Mouse (Mus musculus) embryonic facial prominence, embryonic 10.5 days (tissue): Measurements from ENCODE around the gene Rabgef1. TPM values are rescaled to one million over a fixed set of nuclear protein-coding genes. Genes with fewer than 3 reads are reported as not detected.

Source experiments
- DNase-seq: peaks from one replicate; pipeline ENCODE4 v3.0.0-alpha.2; 2017; ENCODE audit warnings: low spot score
- H3K27ac ChIP-seq: fragments of 300-500 bp; sonication (generic); replicated peaks from 2 replicates; pipeline ENCODE4 v1.5.1; 2016; ENCODE audit warnings: mild to moderate bottlenecking
- H3K27me3 ChIP-seq: fragments of 300-500 bp; sonication (generic); replicated peaks from 2 replicates; pipeline ENCODE4 v1.6.1; 2016; ENCODE audit warnings: low read depth, mild to moderate bottlenecking; ENCODE audit not compliant: poor library complexity, severe bottlenecking
- H3K36me3 ChIP-seq: fragments of 300-500 bp; sonication (generic); replicated peaks from 2 replicates; pipeline ENCODE4 v1.6.1; 2016; ENCODE audit warnings: mild to moderate bottlenecking, moderate library complexity
- H3K4me1 ChIP-seq: fragments of 300-500 bp; sonication (generic); 2 replicates; pipeline ENCODE4 v1.6.1; 2016
- H3K4me3 ChIP-seq: fragments of 300-500 bp; sonication (generic); 2 replicates; pipeline ENCODE4 v1.5.1; 2016; ENCODE audit warnings: mild to moderate bottlenecking, moderate library complexity
- H3K9me3 ChIP-seq: fragments of 300-500 bp; sonication (generic); 2 replicates; pipeline ENCODE4 v1.6.1; 2016; ENCODE audit warnings: mild to moderate bottlenecking
- WGBS: fragments of 180-500 bp; shearing (Covaris S2); methylation state at CpG from one replicate; pipeline ENCODE4 v1.1.7; 2016; 5-methylcytosine and 5-hydroxymethylcytosine counted together
- polyA plus RNA-seq: library from polyadenylated mRNA; unstranded; fragments of >200 nt; fragmentation: Nextera tagmentation; extraction: Ambion mirVana; gene quantifications from 2 replicates; pipeline ENCODE4 v1.2.1, GENCODE M21; 2016

Rabgef1 gene
- polyA plus RNA-seq, 1 experiment from 2014 or later: 26.2 TPM

GRCm38 (mm10) chr5:130197981-130198380 lies 26.4 kb downstream of the Rabgef1 start:
- peaks cover 82% of the 10 kb centered on the region for H3K36me3 ChIP-seq
- 95% methylated on average over 7 of the region's 7 CpGs for WGBS
- H3K27me3 ChIP-seq: no peaks in the 10 kb centered on the region
- no peaks in the 10 kb centered on the region for H3K9me3 ChIP-seq
- H3K4me1 ChIP-seq: peaks cover 4% of the 10 kb centered on the region; the same call in 1 of the 2 replicates
- no peak for DNase-seq
- no peak overlapping the region for H3K27ac ChIP-seq
- H3K4me3 ChIP-seq: no peak overlapping the region

GRCm38 (mm10) chr5:130200233-130201029 lies 28.8 kb downstream of the Rabgef1 start:
- 90% methylated on average over 10 of the region's 10 CpGs for whole genome bisulfite sequencing
- Histone ChIP-seq H3K27me3 (no peaks in the 10 kb centered on the region), H3K36me3 (peaks cover 70% of the 10 kb centered on the region)

GRCm38 (mm10) chr5:130203948-130204347 lies 32.4 kb downstream of the Rabgef1 start:
- WGBS: 89% methylated on average over 4 of the region's 4 CpGs
- H3K27ac ChIP-seq: no peak overlapping the region
- H3K9me3 ChIP-seq: no peaks in the 10 kb centered on the region
- H3K27me3 ChIP-seq: no peaks in the 10 kb centered on the region
- no peak for DNase-seq
- no peak overlapping the region for H3K4me3 ChIP-seq
- peaks cover 76% of the 10 kb centered on the region for H3K36me3 ChIP-seq
- no peaks in the 10 kb centered on the region for H3K4me1 ChIP-seq

More at GRCm38 (mm10) chr5:130200233-130201029, 28.8 kb downstream of the Rabgef1 start:
- Histone ChIP-seq H3K27ac (no peak overlapping the region), H3K9me3 (no peaks in the 10 kb centered on the region), H3K4me3 (no peak overlapping the region), H3K4me1 (peaks cover 4% of the 10 kb centered on the region; the same call in 1 of the 2 replicates)
- DNase-seq: no peak

GRCm38 (mm10) chr5:130204560-130204959 lies 33.0 kb downstream of the Rabgef1 start:
- DNase-seq: no peak
- H3K27me3 ChIP-seq: no peaks in the 10 kb centered on the region
- H3K9me3 ChIP-seq: no peaks in the 10 kb centered on the region
- 87% methylated on average over 6 of the region's 6 CpGs for WGBS
- peaks cover 76% of the 10 kb centered on the region for H3K36me3 ChIP-seq
- H3K27ac ChIP-seq: no peak overlapping the region
- H3K4me3 ChIP-seq: no peak overlapping the region
- H3K4me1 ChIP-seq: no peaks in the 10 kb centered on the region

GRCm38 (mm10) chr5:130205441-130206023 lies 33.9 kb downstream of the Rabgef1 start:
- Histone ChIP-seq H3K27me3 (no peaks in the 10 kb centered on the region), H3K27ac (no peak overlapping the region), H3K4me1 (no peaks in the 10 kb centered on the region), H3K36me3 (peaks cover 76% of the 10 kb centered on the region), H3K4me3 (no peak overlapping the region), H3K9me3 (no peaks in the 10 kb centered on the region)
- DNase-seq: no peak
- WGBS: 95% methylated on average over 3 of the region's 3 CpGs

- DNase-seq: no peak
- Histone ChIP-seq H3K4me1 (no peaks in the 10 kb centered on the region), H3K9me3 (no peaks in the 10 kb centered on the region), H3K27ac (no peak overlapping the region), H3K27me3 (no peaks in the 10 kb centered on the region), H3K36me3 (peaks cover 80% of the 10 kb centered on the region), H3K4me3 (no peak overlapping the region)
- 93% methylated on average over 4 of the region's 4 CpGs for WGBS
Measured at GRCm38 (mm10) chr5:130207299-130207698, 35.7 kb downstream of the Rabgef1 start.

- H3K4me3 ChIP-seq: no peak overlapping the region
- no peak overlapping the region for H3K27ac ChIP-seq
- H3K4me1 ChIP-seq: no peaks in the 10 kb centered on the region
- WGBS: 93% methylated on average over 11 of the region's 11 CpGs
- H3K36me3 ChIP-seq: peaks cover 64% of the 10 kb centered on the region
- no peaks in the 10 kb centered on the region; the same call in 1 of the 2 replicates for H3K9me3 ChIP-seq
- no peak for DNase-seq
- H3K27me3 ChIP-seq: no peaks in the 10 kb centered on the region
Measured at GRCm38 (mm10) chr5:130212956-130213355, 41.4 kb downstream of the Rabgef1 start.

- 81% methylated on average over 7 of the region's 7 CpGs for WGBS
- Histone ChIP-seq H3K4me3 (no peak within 1 kb of the TSS), H3K27me3 (no peaks in the 10 kb centered on the region), H3K9me3 (no peaks in the 10 kb centered on the region; the same call in 1 of the 2 replicates), H3K4me1 (peaks cover 10% of the 10 kb centered on the region; the same call in 1 of the 2 replicates), H3K27ac (no peak within 1 kb of the TSS), H3K36me3 (peaks cover 28% of the 10 kb centered on the region)
- no peak for DNase-seq
Measured at GRCm38 (mm10) chr5:130216781-130217180, 45.2 kb downstream of the Rabgef1 start, which contains the start of gene Tmem248. Tmem248 (plus strand) TSS chr5:130217081.

GRCm38 (mm10) chr5:130217406-130217805 lies 45.8 kb downstream of the Rabgef1 start:
- peaks cover 10% of the 10 kb centered on the region; the same call in 1 of the 2 replicates for H3K4me1 ChIP-seq
- no peak for DNase-seq
- no peak overlapping the region for H3K4me3 ChIP-seq
- no peaks in the 10 kb centered on the region; the same call in 1 of the 2 replicates for H3K9me3 ChIP-seq
- WGBS: 95% methylated on average over 4 of the region's 4 CpGs
- no peaks in the 10 kb centered on the region for H3K27me3 ChIP-seq
- no peak overlapping the region for H3K27ac ChIP-seq
- peaks cover 22% of the 10 kb centered on the region for H3K36me3 ChIP-seq

- Histone ChIP-seq H3K4me3 (no peak overlapping the region), H3K36me3 (peaks cover 13% of the 10 kb centered on the region), H3K4me1 (peaks cover 17% of the 10 kb centered on the region), H3K27me3 (no peaks in the 10 kb centered on the region), H3K27ac (no peak overlapping the region), H3K9me3 (no peaks in the 10 kb centered on the region; the same call in 1 of the 2 replicates)
- DNase-seq: no peak
- 89% methylated on average over 5 of the region's 5 CpGs for WGBS
Measured at GRCm38 (mm10) chr5:130218336-130218735, 46.7 kb downstream of the Rabgef1 start.

GRCm38 (mm10) chr5:130221316-130221715 lies 49.7 kb downstream of the Rabgef1 start:
- 54% methylated on average over 2 of the region's 2 CpGs for WGBS

GRCm38 (mm10) chr5:130221760-130222145 lies 50.2 kb downstream of the Rabgef1 start:
- WGBS: 1% methylated on average over 10 of the region's 10 CpGs
- Histone ChIP-seq H3K4me1 (peaks cover 26% of the 10 kb centered on the region), H3K27ac (peak overlapping the region; percentile 96)

More at GRCm38 (mm10) chr5:130221316-130221715, 49.7 kb downstream of the Rabgef1 start:
- Histone ChIP-seq H3K27me3 (no peaks in the 10 kb centered on the region), H3K36me3 (peaks cover 16% of the 10 kb centered on the region), H3K27ac (peak overlapping the region; percentile 96; the same call in 1 of the 2 replicates), H3K4me1 (peaks cover 26% of the 10 kb centered on the region), H3K4me3 (peak overlapping the region; percentile 99), H3K9me3 (no peaks in the 10 kb centered on the region; the same call in 1 of the 2 replicates)
- no peak for DNase-seq

More at GRCm38 (mm10) chr5:130221760-130222145, 50.2 kb downstream of the Rabgef1 start:
- Histone ChIP-seq H3K4me3 (peak overlapping the region; percentile 99), H3K27me3 (no peaks in the 10 kb centered on the region), H3K36me3 (peaks cover 16% of the 10 kb centered on the region), H3K9me3 (no peaks in the 10 kb centered on the region; the same call in 1 of the 2 replicates)
- DNase-seq: no peak
